Mouse (Mus musculus): ENCODE measurements around the gene Arl6ip6. TPM values are rescaled to one million over a fixed set of nuclear protein-coding genes. Genes with fewer than 3 reads are reported as not detected.

Arl6ip6 gene
- polyA plus RNA-seq, 1 experiment from 2014 or later, result 56.1 TPM

DNA sequence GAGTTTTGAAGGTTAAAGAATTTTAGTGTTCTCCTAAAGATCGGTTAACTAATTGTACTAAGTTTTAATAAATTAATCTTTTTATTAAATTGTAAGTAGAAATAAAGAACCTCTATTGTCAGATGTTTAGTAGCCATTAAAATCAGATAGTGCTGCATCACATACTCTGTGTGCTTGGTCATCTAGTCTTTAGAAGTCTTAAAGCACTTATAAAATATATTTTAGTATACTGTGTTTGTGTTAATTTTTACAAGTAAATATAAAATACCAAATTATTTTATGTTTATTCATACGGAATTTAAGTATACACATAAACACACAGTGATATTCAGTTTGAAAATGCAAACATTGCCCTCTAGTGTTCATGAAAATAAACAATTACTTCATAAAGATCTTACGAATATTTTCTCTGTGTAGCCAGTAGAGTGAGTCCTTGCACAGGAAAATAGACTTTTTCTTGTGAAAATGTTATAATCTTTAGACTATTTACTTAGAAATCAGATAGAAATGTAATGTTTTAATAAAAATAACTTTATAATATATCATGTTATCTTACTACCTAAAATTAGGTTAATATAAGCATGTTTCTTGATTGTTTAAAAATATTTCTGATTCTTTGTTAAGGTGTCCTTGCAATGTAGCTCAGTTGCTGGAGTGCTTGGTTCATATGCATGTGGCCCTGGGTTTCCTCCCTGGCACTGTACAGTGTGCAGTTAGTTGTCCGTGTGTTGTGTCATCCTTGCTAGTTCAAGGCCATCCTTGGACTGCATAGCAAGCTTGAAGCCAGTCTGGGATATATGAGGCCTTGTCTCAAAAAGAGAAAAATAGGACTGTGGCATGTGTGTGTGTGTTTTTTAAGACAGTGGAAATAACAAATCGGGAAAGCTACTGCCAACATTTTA lies 13.1 kb downstream of the Arl6ip6 start:
- Histone ChIP-seq H3K9ac (replicated peaks) (no peak overlapping the region), H3K36me3 (peaks cover 29% of the 10 kb centered on the region), H3K4me2 (no peak overlapping the region), H3K27ac (no peak overlapping the region), H3K4me3 (replicated peaks) (no peak overlapping the region), H3K4me1 (replicated peaks) (no peaks in the 10 kb centered on the region), H3K9me3 (no peaks in the 10 kb centered on the region), H3K27me3 (no peaks in the 10 kb centered on the region)
- 79% methylated on average over 5 of the region's 5 CpGs for WGBS
- ATAC-seq (ENCODE audit: insufficient number of reproducible peaks, insufficient read depth, low FRiP score, low TSS enrichment, low read depth), result no peak

DNA sequence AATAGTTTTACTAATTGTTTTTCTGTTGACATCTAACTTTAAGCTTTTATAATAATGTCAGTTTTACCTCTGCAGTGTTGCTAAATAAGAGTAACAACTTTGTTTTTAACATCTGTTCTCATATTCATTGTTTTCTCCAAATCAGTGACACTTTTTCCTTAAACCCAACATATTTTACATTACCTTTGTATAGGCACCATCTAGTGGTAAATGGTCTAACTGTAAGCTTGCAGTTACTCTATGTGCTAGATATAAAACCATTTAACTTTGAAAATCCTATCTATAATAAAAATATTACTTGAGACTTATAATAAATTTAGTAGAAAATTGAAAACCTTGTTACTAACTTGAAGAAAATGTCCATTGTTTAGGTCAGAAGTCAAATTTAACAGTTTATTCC lies 15.2 kb downstream of the Arl6ip6 start:
- H3K27me3 ChIP-seq, result no peaks in the 10 kb centered on the region
- no peak overlapping the region for H3K9ac ChIP-seq (replicated peaks)
- H3K4me2 ChIP-seq, result no peak overlapping the region
- no peak overlapping the region for H3K27ac ChIP-seq
- no peak for ATAC-seq (ENCODE audit: insufficient number of reproducible peaks, insufficient read depth, low FRiP score, low TSS enrichment, low read depth)
- H3K36me3 ChIP-seq, result peaks cover 36% of the 10 kb centered on the region
- no peaks in the 10 kb centered on the region for H3K9me3 ChIP-seq
- no peaks in the 10 kb centered on the region for H3K4me1 ChIP-seq (replicated peaks)
- H3K4me3 ChIP-seq (replicated peaks), result no peak overlapping the region

DNA sequence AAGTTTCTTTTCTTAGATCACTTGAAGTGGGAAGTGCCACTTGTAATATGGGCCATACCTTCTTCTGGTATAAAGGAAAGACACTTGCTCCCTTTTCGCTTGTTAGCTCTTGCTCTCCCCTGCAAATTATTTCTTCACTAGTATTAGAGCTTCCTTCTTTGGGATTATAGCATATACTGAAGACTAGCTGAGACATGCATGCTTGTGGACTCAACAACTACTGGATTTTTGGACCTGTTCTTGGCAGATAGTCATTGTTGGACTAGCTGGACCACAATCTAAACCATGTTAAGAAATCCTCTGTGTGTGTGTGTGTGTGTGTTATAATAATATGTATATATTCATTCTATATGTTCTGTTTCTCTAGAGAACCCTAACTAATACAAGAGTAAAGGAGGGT lies 22.0 kb downstream of the Arl6ip6 start:
- Histone ChIP-seq H3K4me2 (no peak overlapping the region), H3K36me3 (peaks cover 73% of the 10 kb centered on the region), H3K4me3 (replicated peaks) (no peak overlapping the region), H3K9ac (replicated peaks) (no peak overlapping the region), H3K4me1 (replicated peaks) (no peaks in the 10 kb centered on the region), H3K9me3 (no peaks in the 10 kb centered on the region), H3K27ac (no peak overlapping the region), H3K27me3 (no peaks in the 10 kb centered on the region)
- 98% methylated on average over 1 of the region's 1 CpGs for WGBS
- no peak for ATAC-seq (ENCODE audit: insufficient number of reproducible peaks, insufficient read depth, low FRiP score, low TSS enrichment, low read depth)

DNA sequence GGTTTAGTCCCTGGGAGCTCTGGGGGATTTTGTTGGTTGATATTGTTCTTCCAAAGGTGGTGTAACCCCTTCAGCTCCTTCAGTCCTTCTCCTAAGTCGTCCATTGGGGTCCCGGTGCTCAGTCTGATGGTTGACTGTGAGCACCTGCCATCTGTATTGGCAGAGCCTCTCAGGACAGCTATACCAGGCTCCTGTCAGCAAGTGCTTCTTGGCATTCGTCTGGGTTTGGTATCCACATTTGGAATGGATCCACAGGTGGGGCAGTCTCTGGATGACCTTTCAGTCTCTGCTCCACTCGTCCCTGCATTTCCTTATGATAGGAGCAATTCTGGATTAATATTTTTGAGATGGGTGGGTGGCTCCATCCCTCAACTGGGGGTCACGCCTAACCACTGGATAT lies 30.7 kb downstream of the Arl6ip6 start:
- peaks cover 10% of the 10 kb centered on the region; the same call in 1 of the 2 replicates for H3K9me3 ChIP-seq
- no peaks in the 10 kb centered on the region for H3K4me1 ChIP-seq (replicated peaks)
- WGBS, result 91% methylated on average over 5 of the region's 5 CpGs
- H3K4me3 ChIP-seq (replicated peaks), result no peak overlapping the region
- H3K36me3 ChIP-seq, result peaks cover 37% of the 10 kb centered on the region
- no peak overlapping the region for H3K27ac ChIP-seq
- H3K4me2 ChIP-seq, result no peak overlapping the region
- no peak for ATAC-seq (ENCODE audit: insufficient number of reproducible peaks, insufficient read depth, low FRiP score, low TSS enrichment, low read depth)
- no peak overlapping the region for H3K9ac ChIP-seq (replicated peaks)
- no peaks in the 10 kb centered on the region for H3K27me3 ChIP-seq

DNA sequence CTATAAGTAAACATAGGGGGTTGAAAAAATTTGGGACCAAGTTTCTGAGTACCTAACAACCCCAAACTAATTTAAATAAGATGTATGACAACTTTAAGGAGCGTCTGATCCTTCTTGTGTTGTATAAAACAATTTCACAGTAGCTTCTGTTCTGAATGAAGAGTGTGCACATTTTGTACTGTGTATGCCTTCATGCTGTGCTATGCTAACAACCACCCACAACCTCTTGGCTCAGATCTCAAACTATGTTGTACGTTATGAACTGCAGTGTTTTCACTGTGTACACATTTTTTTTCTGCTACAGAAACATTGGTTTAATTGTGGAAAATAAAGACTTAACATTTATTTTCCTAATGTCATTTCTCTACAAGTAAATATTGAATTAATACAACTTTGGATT lies 65.5 kb downstream of the Arl6ip6 start:
- Histone ChIP-seq H3K9ac (replicated peaks) (no peak overlapping the region), H3K4me2 (no peak overlapping the region), H3K4me1 (replicated peaks) (no peaks in the 10 kb centered on the region), H3K9me3 (no peaks in the 10 kb centered on the region), H3K4me3 (replicated peaks) (no peak overlapping the region), H3K36me3 (no peaks in the 10 kb centered on the region), H3K27ac (no peak overlapping the region), H3K27me3 (no peaks in the 10 kb centered on the region)
- no peak for ATAC-seq (ENCODE audit: insufficient number of reproducible peaks, insufficient read depth, low FRiP score, low TSS enrichment, low read depth)
- 64% methylated on average over 2 of the region's 2 CpGs for WGBS

Other genes starting within 250 kb of the Arl6ip6 start
- 161 and 169 TPM in 2 replicates for gene Prpf40a, start 442 bp upstream of the Arl6ip6 start, polyA plus RNA-seq (2016; fragmentation: Nextera tagmentation; extraction: Ambion mirVana)

All from limb, embryonic 12.5 days (tissue).